Mouse (Mus musculus): ENCODE measurements around the gene Gphb5. TPM values are rescaled to one million over a fixed set of nuclear protein-coding genes. Genes with fewer than 3 reads are reported as not detected.

Gphb5 gene
- polyA plus RNA-seq, 1 experiment from 2014 or later, result not detected

Other genes starting within 250 kb of the Gphb5 start
- gene Kcnh5, start 239.4 kb downstream of the Gphb5 start, polyA plus RNA-seq (2016; fragmentation: Nextera tagmentation; extraction: Ambion mirVana), result 0.30 and 0.46 TPM in 2 replicates
- 28.0 and 28.5 TPM in 2 replicates for gene Rhoj, start 108.5 kb downstream of the Gphb5 start, polyA plus RNA-seq (2016; fragmentation: Nextera tagmentation; extraction: Ambion mirVana)
- 14.2 and 14.3 TPM in 2 replicates for gene Ppp2r5e, start 179.5 kb upstream of the Gphb5 start, polyA plus RNA-seq (2016; fragmentation: Nextera tagmentation; extraction: Ambion mirVana)

All from hindbrain, embryonic 10.5 days (tissue).